Mouse (Mus musculus) layer of hippocampus, adult 2 months (tissue): Measurements from ENCODE around the gene Fads1. TPM values are rescaled to one million over a fixed set of nuclear protein-coding genes. Genes with fewer than 3 reads are reported as not detected.

Source experiments
- DNase-seq, 2 experiments: peaks; one replicate each; pipeline ENCODE4 v3.0.0; 2022; ENCODE audit warnings: low spot score in 2 of 2
- H3K27ac ChIP-seq: fragments of 200-600 bp; 2 replicates; pipeline ENCODE4 v1.8.1; 2022
- H3K4me3 ChIP-seq: fragments of 200-600 bp; 2 replicates; pipeline ENCODE4 v1.8.1; 2022; ENCODE audit warnings: mild to moderate bottlenecking
- CTCF ChIP-seq: fragments of 200-600 bp; conservative IDR thresholded peaks from 2 replicates; pipeline ENCODE4 v1.8.1; 2022; ENCODE audit warnings: antibody characterized with exemption, mild to moderate bottlenecking, moderate library complexity
- total RNA-seq, 2 experiments: library from RNA; stranded (reverse); gene quantifications; 2 replicates each; pipeline ENCODE4 v1.2.3; 2021

Fads1 gene
- total RNA-seq, 2 experiments from 2014 or later: 191 to 198 TPM

DNA sequence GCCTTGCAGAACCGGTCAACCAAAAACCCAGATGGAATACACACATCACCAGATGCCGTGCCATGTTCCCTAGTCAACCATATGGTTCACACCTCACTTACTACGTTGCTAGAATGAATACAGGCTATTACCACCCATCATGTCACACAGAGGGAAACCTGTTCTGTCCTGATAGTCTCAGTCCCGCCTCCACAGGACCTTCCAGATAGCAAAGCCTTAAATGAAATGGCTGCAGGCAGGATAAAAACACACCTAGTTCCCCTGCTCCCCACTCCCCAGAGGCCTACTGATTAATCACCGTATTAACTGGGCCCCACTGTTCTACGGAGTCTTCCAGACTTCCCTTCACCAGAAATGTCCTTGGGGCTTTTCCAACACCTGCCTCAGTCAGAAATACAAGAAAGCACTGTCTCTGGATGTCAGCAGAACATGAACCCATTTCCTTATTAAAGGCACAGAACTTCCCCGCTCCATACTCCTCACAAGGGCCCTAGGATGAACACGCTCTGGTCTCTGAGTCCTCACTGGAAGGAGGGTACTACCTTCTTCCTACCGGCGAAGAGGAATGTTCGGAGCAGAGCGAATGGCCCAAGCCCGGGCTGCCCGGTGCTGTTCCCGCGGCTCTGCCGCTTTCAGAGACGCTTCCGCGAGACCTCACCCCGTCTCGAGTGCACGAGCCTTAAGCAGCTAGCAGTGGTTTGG lies 20.6 kb downstream of the Fads1 start:
- no peak for DNase-seq
- peak overlapping the region; percentile 99 for H3K4me3 ChIP-seq
- TF ChIP-seq CTCF: no peak
- peak overlapping the region; percentile 100 for H3K27ac ChIP-seq

DNA sequence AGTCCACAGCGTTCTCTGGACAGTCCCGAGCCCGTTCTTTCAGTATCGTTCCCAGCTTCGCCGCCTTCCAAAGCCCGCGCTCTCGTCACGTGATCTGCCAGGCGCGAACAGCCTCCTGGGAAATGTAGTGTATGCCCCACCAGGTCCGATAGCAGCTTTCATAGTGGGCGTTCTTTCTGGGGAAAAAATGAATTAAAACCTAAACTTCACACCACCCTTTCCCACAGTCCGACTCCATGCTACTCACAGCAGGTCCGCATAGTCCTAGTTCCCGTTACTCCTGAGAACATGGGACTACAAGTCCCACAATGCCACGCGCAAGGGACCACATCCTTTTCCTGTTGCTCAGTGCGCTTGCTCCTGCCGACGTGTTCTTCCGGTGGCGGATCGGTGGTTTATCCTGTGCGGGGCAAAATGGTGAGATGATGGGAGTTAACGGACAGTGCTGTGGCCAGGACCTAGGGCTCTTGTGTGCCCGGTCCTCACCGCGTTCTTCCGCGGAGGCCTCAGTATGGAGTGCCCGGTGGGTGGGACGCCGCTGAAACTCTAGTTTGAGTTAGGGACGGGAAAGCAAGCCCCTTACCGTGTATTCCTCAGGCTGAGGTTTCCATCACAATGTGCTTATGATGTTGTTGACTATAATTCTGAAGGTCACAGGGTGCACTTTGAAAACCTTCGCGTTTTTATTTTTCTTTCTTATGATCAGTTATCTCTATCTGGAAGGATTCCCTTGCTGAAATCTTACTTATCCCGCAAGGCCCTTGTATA lies 21.3 kb downstream of the Fads1 start, which contains the start of the genes Tmem258 and Fen1:
Gene Tmem258 (plus strand): TSS at position 167 of the 768 bp plus-strand sequence.
Gene Fen1 (minus strand): TSS at position 322 of the 768 bp plus-strand sequence.
- DNase-seq: peak; percentile 89 to 92
- no peak for TF ChIP-seq CTCF
- H3K4me3 ChIP-seq: peak within 1 kb of the TSS; percentile 99

DNA sequence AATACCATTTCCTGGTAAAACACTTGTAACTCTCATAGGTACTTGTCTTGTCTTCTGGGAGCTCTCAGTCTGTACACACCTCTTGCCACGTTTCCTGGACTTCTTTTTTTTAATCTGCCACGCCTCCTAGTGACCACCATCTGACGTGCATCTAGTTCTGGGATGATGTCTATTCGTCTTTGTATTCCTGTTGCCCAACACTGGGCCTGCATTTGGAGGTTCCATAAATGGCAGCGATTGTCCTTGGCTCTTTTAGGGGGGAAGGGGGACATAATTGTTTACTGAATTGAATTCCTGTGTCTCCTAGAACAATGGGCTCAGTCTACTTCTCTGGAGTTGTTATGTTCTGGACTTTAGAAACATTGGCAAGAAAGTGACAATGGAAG lies 21.9 kb downstream of the Fads1 start:
- peak overlapping the region; percentile 100 for H3K27ac ChIP-seq
- TF ChIP-seq CTCF: peak; percentile 57
- H3K4me3 ChIP-seq: peak overlapping the region; percentile 99
- DNase-seq: peak in 1 of 2 experiments; percentile 56

More for the DNA sequence above, 21.3 kb downstream of the Fads1 start, which contains the start of the genes Tmem258 and Fen1:
- peak within 1 kb of the TSS; percentile 100 for H3K27ac ChIP-seq

DNA sequence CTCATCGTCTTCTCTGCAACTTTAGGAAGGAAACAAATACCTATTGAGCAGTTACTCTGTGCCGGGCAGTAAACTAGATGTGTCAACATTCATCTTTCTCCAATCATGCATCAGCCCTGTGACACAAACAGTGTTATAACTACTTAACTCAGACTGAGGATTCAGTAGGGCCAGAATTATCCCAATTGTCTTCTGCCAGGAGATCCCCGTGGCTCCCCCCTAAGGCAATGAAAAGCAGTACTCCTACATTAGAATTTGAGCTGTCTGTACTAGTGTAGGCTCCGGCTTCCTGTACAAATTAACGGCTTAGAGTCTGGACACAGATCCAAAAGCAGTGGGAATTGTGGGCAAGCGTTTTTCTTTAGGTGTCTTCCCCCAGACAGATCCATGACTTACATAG lies 22.4 kb downstream of the Fads1 start:
- Histone ChIP-seq H3K27ac (peak overlapping the region; percentile 66), H3K4me3 (peak overlapping the region; percentile 99)
- DNase-seq: no peak
- TF ChIP-seq CTCF: no peak

- DNase-seq: no peak
- Histone ChIP-seq H3K4me3 (no peak overlapping the region), H3K27ac (no peak overlapping the region)
- no peak for TF ChIP-seq CTCF
These were observed 26.2 kb downstream of the Fads1 start for GRCm38 (mm10) chr19:10208851-10209250.

- TF ChIP-seq CTCF: no peak
- Histone ChIP-seq H3K4me3 (no peak overlapping the region), H3K27ac (no peak overlapping the region)
- DNase-seq: no peak
These were observed 28.2 kb downstream of the Fads1 start for GRCm38 (mm10) chr19:10210885-10211284.

DNA sequence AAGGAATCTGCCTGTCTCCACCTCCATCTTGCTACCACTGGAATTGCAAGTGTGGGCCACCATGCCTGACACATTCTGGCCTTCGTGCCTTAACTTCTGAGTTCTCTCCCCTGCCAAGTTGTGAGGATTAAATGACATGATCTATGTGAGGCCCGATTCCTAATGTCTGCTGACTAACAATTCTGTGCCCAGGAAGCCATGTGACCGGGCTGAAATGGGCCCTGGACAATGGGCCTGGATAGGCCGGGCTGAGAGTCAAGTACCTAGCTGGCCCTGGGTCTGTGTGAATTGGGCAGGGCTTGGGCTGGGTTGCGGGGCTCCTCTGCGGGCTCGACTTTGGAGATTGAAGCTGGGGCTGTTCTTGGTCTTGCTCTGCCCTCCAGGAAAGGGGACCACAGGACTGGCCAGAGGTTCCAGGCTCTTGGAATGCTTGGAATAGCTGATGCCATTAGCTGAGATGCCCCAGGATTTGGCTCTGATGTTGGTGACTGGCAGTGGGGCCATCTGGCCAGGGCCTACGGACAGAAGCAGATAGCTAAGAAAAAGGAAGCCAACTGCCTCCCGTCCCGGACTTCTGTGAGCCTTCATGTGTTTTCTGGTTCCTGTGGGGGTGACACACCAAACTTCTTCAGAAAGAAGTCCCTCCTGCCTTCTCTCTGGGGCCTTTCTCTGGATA lies 31.2 kb downstream of the Fads1 start:
- no peak for DNase-seq
- no peak for TF ChIP-seq CTCF
- Histone ChIP-seq H3K27ac (no peak overlapping the region), H3K4me3 (no peak overlapping the region)

DNA sequence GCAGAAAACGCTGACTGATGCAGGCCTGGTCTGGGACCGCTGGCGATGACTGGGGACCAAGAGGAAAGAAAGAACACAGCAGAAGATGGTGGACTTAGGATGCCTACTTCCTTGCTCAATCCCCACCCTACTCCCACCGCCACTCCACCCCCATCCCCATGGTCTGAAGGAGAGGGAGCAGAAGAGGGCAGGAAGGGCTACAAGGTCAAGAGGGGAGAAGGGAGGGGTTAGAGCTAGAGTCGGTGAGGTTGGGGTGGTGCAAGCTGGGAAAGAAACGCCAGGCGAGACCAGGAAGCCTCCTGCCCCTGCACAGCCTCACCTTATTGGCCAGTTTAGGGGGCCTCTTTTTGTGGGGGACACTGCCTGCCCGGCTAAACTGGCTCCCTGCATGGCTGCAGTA lies 33.4 kb downstream of the Fads1 start:
- Histone ChIP-seq H3K27ac (no peak overlapping the region), H3K4me3 (no peak overlapping the region)
- no peak for DNase-seq
- TF ChIP-seq CTCF: no peak

DNA sequence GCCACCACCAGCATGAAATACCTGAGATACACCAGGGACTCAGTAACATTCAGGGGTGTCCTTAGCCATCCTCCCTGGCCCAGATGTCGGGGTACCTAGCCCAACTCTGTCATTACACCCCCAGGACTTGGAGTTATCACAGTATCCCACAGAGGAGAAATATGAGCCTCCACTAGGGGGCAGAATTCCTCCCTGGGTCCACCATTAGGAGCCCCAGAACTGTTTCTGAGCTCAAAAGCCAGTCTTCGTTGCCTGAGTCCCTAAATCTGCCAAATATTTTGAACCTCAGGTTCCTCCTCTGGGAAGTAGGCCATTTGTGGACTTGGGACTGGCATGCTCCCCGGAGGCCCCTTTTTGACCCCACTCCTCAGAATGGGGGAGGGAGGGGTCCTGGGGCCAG lies 36.4 kb downstream of the Fads1 start:
- H3K27ac ChIP-seq: no peak overlapping the region
- H3K4me3 ChIP-seq: no peak overlapping the region
- peak; percentile 88 for TF ChIP-seq CTCF
- peak; percentile 49 to 74 for DNase-seq

GRCm38 (mm10) chr19:10219593-10219992 lies 36.9 kb downstream of the Fads1 start:
- no peak for TF ChIP-seq CTCF
- Histone ChIP-seq H3K4me3 (no peak overlapping the region), H3K27ac (no peak overlapping the region)
- no peak for DNase-seq

DNA sequence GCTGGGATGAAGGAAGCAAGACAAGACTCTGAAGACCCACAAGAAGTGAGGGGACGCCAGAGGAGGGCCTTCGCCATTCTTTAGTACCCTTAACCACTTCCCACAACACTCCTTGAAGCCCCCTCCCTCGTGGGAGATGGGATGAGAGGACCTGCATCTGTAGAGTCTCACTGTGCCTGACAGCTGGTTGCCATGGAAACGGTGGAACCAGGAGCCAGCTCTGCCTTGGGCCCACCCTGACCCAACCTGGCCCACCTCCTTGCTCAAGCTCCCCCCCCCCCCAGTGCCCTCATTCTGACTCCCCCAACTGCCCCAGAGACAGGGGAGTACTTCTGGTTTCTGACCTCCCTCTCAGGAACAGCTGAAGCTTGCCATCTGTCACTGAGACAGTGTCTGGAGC lies 38.9 kb downstream of the Fads1 start:
- H3K27ac ChIP-seq: no peak overlapping the region
- DNase-seq: no peak
- H3K4me3 ChIP-seq: no peak overlapping the region
- TF ChIP-seq CTCF: no peak

DNA sequence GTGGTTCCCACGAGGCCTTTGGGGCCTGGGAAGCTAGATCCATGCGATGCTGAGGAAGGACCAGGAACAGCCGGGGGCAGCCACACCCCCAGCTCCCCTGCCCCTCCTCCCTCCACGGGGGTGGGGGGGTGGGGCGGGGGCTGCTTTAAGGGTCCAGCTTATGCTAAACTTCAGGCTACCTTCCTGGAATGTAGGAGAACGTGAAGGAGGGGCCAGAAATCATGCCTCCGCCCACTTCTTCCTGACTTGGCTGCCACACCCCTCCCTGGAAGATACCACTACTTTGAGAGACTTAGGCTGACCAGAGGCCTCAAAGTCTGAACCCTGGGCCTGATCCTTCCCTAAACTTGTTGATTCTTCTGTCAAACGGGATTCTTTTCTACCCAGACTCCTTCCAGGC lies 40.0 kb downstream of the Fads1 start:
- TF ChIP-seq CTCF: no peak
- Histone ChIP-seq H3K4me3 (no peak overlapping the region), H3K27ac (no peak overlapping the region)
- no peak for DNase-seq

DNA sequence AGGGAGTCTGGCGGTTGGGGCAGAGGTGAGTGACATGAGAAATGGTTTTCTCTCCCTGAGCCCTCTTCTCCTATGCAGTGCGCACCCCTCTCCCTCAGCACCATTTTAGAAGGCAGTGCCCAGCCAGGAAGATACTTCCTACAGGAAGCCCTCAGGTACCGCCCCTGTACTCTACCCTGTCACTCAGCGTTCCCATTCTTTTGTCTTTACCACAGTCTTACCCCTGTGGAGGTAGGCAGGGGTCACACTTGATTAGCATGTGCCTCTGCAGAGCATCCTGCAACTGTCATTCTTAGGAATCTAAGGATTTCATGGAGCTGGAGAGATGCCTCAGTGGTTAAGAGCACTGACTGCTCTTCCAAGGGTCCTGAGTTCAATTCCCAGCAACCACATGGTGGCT lies 40.9 kb downstream of the Fads1 start:
- H3K27ac ChIP-seq: no peak overlapping the region
- H3K4me3 ChIP-seq: no peak overlapping the region
- no peak for DNase-seq
- TF ChIP-seq CTCF: no peak
